Mouse (Mus musculus) E14TG2a.4 (cell line): ENCODE data around the gene AI854703.

Experiments
- CTCF ChIP-seq: conservative IDR thresholded peaks from 2 replicates; pipeline ENCODE4 v1.5.1; 2014; ENCODE audit warnings: low read length
- NANOG ChIP-seq: IDR thresholded peaks from 2 replicates; pipeline ENCODE4 v1.6.1; 2014; ENCODE audit warnings: borderline replicate concordance, low read length, mixed read lengths
- POU5F1 ChIP-seq: IDR thresholded peaks from 2 replicates; pipeline ENCODE4 v1.6.1; 2014; ENCODE audit warnings: low read length, borderline replicate concordance

DNA sequence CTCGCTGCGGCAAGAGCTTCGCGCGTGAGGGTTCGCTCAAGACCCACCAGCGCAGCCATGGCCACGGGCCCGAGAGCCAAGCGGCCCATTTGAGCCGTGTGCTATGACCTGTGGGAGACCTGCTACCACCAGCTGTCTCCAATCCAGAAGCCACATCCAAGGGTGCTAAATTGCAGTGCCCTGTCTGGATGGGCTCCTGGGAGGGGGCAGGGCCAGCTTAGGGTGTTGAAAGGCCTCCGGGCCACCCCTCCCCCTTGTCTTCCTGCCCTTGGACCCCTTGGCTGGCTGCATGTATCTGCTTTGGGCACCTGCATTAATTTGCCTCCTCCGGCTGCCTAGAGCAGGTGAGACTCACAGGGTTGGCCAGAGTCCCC is 3.1 kb downstream of the AI854703 start:
- TF ChIP-seq CTCF (no peak), NANOG (no peak), POU5F1 (no peak)
